Mouse (Mus musculus) R1 (cell line): ENCODE data around the gene Smoc2.

Experiments used
- DNase-seq: peaks from one replicate; pipeline ENCODE4 v3.0.0-alpha.2; 2018; ENCODE audit warnings: low read depth, low spot score

Gene Smoc2

GRCm38 (mm10) chr17:14349086-14349814 is 69.9 kb downstream of the Smoc2 start:
- DNase-seq = no peak

- no peak for DNase-seq
Measured at GRCm38 (mm10) chr17:14353219-14354079, 74.1 kb downstream of the Smoc2 start.

- no peak for DNase-seq
Measured at GRCm38 (mm10) chr17:14361511-14361910, 82.2 kb downstream of the Smoc2 start.

GRCm38 (mm10) chr17:14370476-14370875 is 91.2 kb downstream of the Smoc2 start:
- no peak for DNase-seq

- no peak for DNase-seq
Measured at GRCm38 (mm10) chr17:14371606-14372005, 92.3 kb downstream of the Smoc2 start.

GRCm38 (mm10) chr17:14372324-14373145 is 93.2 kb downstream of the Smoc2 start:
- DNase-seq = no peak

GRCm38 (mm10) chr17:14378692-14379446 is 99.6 kb downstream of the Smoc2 start:
- DNase-seq = no peak

GRCm38 (mm10) chr17:14379518-14379917 is 100.2 kb downstream of the Smoc2 start:
- no peak for DNase-seq

- no peak for DNase-seq
Measured at GRCm38 (mm10) chr17:14379966-14380365, 100.7 kb downstream of the Smoc2 start.

GRCm38 (mm10) chr17:14380526-14380925 is 101.2 kb downstream of the Smoc2 start:
- DNase-seq = no peak

GRCm38 (mm10) chr17:14381482-14381881 is 102.2 kb downstream of the Smoc2 start:
- DNase-seq = no peak

GRCm38 (mm10) chr17:14383981-14384380 is 104.7 kb downstream of the Smoc2 start:
- no peak for DNase-seq

- no peak for DNase-seq
Measured at GRCm38 (mm10) chr17:14384980-14385379, 105.7 kb downstream of the Smoc2 start.

- no peak for DNase-seq
Measured at GRCm38 (mm10) chr17:14387261-14387660, 108.0 kb downstream of the Smoc2 start.

GRCm38 (mm10) chr17:14392443-14392842 is 113.1 kb downstream of the Smoc2 start:
- DNase-seq = no peak

GRCm38 (mm10) chr17:14394861-14395260 is 115.6 kb downstream of the Smoc2 start:
- no peak for DNase-seq

- no peak for DNase-seq
Measured at GRCm38 (mm10) chr17:14397456-14397855, 118.2 kb downstream of the Smoc2 start.

GRCm38 (mm10) chr17:14398650-14399424 is 119.5 kb downstream of the Smoc2 start:
- no peak for DNase-seq

- DNase-seq = no peak
Measured at GRCm38 (mm10) chr17:14400960-14401359, 121.7 kb downstream of the Smoc2 start.

GRCm38 (mm10) chr17:14407874-14408273 is 128.6 kb downstream of the Smoc2 start:
- DNase-seq = no peak
